Mouse (Mus musculus) left cerebral cortex, postnatal 25 days (tissue): ENCODE measurements around the gene Kcnh1. TPM values are rescaled to one million over a fixed set of nuclear protein-coding genes. Genes with fewer than 3 reads are reported as not detected.

Experiments
- DNase-seq, 2 experiments: peaks; one replicate each; pipeline ENCODE4 v3.0.0; 2022; ENCODE audit warnings: low spot score in 2 of 2, mixed read lengths in 1 of 2
- intact Hi-C: fragments of 180-260 bp; cut with DNase I; formaldehyde crosslinking; loops from one replicate; pipeline ENCODE4 v1.15.1; 2025
- total RNA-seq, 2 experiments: library from RNA; stranded (reverse); gene quantifications; 2 replicates each; pipeline ENCODE4 v1.2.3; 2021

The Kcnh1 gene
- total RNA-seq, 2 experiments from 2014 or later = 76.5 to 81.5 TPM

DNA sequence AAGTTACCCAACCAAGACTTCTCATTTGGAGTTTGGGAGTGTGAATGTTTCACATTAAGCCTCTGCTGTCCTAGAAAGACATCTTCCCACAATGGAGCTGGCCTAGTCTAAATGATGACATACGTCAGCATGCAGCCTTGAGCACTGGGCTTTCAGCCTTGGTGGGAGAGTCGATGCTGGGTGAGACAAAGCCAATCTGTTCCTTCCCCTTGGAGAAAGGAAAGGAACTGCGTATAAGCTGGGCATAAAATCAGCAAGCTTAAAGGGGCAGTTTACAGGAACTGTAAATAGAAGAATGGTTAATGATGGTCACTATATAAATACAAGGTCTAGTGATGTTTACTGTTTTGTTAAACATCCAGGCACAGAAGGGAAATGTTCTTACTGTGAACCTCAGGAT lies 294.5 kb downstream of the Kcnh1 start:
- peak in 1 of 2 experiments; percentile 81 for DNase-seq
- intact Hi-C loops = loop anchor here (1.0 to 10.0 kb wide), 3 partner anchors 64 to 290 kb away; partner anchors contain the start of gene Kcnh1

DNA sequence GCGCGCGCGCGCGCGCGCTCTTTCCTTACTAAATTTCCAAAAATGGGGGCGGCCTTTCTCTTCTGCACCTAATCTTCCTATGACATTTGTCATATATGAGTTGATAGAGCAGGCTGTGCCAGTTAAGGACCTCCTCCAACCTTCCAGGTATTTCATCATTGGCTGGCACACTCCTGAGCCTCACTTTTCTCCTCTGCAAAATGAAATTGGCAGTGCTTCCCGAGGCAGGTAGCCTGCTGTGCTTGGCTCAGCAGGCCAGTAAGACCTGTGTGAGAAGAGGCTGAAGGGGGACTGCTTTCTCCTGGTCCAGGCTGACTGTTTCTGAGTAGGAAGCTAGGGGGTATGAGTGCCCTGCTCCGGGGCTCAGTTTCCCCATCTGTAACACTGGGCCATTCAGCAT lies 297.0 kb downstream of the Kcnh1 start:
- DNase-seq = no peak
- intact Hi-C loops = loop anchor here (10.0 kb wide), 1 partner anchor 293 kb away; the partner anchor contains the start of gene Kcnh1

DNA sequence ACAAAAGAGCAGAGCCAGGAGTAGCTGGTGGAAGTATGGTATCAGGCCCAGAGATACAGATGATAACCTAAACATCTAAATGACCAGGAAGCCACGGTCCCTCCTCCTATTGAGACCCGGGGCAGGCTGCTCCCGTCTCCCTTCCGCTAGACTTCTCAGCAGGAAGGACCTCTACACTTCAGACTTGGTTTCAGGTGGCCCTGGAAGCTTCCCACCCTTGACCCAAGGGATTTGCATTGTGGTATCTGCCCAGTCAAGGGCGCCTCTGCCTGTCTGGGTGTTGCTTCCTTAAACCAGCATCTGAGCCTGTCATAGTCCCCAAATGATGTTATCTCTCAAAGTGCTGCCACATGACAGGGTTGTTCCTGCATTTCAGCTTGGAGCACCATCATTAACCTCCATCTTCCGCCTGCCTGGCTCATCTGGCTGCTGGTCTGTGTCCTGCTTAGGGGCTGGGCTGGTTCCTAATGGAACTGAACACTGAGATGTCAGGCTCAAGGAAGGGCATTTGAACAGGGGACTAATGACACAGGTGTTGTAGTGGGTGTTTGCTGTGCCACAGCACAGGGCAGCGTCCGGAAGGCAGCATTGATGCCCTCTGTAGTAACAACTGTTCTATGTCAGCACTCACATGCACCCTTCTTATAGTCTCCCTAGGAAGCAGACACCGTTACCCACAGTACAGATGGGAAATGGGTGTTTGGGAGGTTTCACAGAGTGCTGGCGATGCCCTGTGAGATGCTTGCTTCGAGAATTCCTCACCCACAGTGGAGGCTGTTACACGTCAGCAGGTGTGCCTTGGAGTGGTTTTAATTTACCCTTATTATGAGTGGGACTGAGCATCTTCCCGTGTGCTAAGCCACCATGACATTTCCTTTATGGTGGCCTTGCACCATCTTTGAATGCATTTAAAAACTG lies 299.6 kb downstream of the Kcnh1 start:
- intact Hi-C loops = loop anchor here (10.0 kb wide), 1 partner anchor 295 kb away; the partner anchor contains the start of gene Kcnh1
- DNase-seq = peak in 1 of 2 experiments; percentile 65

DNA sequence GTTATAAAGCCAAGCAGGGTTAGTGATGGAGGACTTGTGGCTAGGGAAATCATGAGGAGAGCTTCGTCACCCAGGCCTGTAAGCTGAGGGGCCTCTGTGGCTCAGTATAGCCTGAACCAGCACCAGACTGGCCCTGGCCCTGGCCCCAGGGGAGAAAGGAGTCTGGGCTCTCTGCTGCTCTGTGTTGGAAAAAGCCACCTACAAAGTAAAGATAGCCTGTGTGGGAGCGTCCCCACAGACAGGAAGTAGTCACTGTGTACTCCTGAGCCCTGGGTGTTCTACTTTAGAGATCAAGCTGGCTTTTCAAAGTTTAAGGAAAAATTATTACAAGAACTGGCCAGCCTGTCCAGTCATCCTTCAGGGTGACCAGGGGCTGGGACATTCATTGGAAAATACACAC lies 306.9 kb downstream of the Kcnh1 start:
- peak in 1 of 2 experiments; percentile 56 for DNase-seq
- intact Hi-C loops = no loop called here

DNA sequence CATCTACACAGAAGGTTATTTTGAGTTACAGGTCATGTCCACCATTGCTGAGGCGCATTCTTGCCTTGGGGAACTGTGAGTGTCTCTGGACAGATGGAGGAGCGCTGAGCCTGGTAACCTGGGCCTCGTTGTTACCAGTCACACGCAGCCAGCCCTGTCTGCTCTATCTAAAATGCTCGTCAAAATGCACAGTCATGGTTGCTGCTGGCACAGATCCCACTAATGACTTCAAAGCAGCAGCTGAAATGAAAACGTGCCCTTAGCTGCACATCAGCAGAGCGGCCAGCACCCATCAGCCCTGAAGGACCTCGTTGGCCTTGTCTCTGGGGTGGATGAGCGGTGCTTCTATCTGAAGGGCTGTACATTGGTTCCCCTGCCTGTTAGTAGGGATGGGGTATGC lies 311.4 kb downstream of the Kcnh1 start:
- intact Hi-C loops = no loop called here
- DNase-seq = peak in 1 of 2 experiments; percentile 45

DNA sequence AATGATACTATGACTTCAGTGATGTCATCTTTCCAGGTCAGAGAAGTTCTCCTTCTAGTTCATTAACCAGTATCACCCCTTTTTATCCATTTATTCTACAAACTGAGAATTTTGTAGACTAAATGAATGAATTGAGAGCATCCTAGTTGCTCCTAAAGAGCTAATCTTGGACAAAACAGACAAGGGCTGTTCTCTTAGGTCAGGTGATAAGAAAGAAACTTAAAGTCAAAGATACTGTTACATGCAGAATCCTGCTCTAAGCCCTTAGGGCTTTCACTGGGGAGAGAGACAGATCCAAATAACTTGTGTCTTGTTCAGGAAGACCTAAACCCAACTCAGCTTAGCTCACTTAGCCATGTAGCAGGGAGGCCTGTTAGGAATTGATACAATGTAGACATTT lies 312.3 kb downstream of the Kcnh1 start:
- intact Hi-C loops = no loop called here

DNA sequence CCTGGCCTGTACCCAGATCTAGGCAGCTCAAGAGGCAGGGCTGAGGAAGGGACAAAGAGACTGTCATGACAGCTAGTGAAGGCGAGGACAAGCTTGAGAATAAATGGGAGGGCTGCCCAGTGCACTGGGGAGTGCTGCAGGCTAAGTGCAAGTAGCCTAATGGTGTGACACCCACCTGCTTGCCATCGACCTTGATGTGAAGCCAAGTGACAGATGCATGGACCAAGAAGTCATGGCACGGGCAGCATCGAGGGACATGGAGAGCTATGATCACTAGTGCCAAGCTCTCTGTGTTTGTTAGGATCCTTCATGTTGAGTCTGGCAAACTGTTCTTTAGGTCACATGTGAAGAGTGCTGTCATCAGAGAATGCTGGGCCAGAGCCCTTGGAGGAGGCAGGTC lies 313.1 kb downstream of the Kcnh1 start:
- no peak for DNase-seq
- intact Hi-C loops = no loop called here

More for the DNA sequence above, 312.3 kb downstream of the Kcnh1 start:
- no peak for DNase-seq

DNA sequence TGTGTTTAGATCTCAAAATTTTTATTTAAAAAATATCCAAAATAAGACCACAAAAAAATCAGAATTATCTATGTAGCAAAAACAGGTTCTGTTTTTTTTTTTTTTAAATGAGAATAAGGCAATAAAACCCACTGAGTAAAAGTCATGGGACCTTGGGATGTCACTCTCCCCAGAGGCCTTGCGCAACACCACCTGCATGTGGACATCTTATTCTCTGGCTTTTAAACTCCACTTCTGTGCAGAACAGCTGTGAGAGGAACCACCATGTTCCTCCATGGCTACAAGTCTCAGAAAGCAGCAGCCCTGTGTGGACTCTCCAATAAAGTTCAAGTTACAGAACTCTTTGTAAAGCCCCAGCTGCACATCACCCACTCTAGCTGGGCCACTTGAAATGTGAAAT lies 322.2 kb downstream of the Kcnh1 start:
- intact Hi-C loops = no loop called here
- DNase-seq = no peak

DNA sequence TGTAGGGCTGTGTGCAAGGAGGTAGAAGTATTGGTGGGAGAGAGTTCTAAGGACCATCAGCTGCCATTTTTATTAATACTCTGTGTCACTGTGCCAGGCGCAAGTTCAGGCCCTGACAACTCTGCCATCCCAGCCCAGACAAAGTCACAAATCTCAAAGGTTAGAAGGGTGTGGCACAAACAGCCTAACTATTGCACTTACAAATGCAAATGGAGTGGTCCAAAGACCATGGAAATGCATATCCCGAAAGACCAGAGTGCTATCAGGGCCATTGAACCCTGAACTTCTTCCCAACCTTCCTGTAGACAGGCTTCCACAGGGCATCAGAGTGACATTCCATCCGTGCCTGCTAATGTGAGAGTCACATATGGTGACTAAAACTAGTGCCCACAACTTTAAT lies 324.8 kb downstream of the Kcnh1 start:
- DNase-seq = no peak
- intact Hi-C loops = no loop called here

DNA sequence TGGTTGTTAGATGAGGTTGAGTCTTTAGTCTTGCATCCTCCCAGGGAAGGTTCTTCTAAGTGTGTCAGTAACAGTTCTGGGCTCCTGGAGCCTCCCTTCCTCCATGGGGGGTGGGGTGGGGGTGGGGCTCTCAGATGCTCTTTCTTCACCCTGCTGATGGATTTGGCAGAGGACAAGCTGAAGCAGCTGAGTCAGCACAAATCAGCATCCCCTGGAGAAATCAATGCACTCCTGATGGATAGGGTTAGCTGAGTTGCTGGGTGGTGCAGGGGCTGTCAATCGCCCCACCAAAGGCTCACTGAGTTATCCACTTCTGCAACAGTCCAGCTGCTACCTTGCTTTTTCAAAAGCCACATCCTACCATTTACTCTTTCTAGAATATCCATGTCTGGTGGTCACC lies 329.1 kb downstream of the Kcnh1 start:
- intact Hi-C loops = no loop called here
- no peak for DNase-seq

DNA sequence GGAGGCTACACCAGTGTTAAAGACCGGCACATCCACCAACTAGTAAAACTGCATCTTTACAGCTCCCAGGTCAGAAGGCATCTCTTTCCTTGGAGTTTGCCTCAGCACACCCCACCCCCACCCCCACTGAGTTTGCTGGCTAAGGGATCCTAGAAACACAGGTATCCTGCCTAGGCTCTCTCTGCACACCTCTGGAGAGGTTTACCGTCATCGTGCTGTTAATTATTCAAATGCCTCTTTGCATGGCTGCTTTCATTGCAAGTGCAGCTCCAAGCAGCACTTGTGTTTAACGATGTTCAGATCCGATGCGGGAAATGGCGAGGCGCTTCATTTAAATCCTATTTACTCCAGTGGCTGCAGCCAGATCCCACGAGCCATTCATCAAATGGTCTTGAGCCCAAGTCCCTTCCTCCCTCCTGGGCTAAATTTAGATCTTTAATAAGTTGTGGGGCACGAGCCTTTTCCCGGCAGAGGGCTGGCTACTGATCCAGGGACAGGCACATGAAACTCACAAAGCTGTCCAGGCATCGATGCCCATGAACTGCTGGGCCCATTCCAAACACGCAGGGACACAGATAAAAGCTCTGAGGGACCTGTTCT lies 330.4 kb downstream of the Kcnh1 start:
- intact Hi-C loops = no loop called here
- no peak for DNase-seq

DNA sequence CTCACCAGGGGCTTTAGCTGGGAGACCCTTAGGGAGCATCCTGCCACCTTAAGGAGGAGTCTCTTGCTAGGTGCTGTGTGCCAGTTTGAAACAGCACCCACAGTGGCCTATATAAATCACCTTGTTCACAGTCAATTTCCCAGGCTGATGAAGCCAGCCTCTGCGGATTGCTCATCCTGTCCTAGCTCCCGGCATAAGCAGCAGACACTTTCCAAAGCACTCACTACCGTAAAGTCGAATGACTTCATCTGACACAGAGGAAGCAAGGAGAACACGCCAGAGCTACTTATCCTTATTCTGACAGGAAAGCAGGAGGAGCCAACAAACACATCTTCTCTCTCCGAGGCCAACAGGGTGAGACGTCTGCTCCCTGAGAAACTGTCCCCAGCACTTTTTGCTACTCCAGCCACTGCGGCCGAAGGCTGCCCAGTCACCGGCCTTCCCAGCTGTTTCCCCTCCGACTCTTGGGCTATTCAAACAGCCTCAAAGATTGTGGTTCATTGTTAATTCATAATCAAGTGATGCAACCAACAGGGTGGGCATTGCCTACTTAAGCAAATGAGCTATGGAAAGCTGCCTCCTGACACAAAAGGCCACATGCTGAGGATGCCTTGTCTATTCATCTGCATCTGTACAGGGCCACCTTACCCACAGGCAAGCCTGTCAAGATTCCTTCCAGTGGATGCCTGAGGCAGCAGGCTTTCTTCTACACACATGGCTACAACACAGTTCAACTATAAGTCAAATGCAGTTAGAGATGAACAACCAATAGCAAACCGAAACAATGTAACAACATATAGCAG lies 332.0 kb downstream of the Kcnh1 start:
- peak in 1 of 2 experiments; percentile 52 for DNase-seq
- intact Hi-C loops = no loop called here

DNA sequence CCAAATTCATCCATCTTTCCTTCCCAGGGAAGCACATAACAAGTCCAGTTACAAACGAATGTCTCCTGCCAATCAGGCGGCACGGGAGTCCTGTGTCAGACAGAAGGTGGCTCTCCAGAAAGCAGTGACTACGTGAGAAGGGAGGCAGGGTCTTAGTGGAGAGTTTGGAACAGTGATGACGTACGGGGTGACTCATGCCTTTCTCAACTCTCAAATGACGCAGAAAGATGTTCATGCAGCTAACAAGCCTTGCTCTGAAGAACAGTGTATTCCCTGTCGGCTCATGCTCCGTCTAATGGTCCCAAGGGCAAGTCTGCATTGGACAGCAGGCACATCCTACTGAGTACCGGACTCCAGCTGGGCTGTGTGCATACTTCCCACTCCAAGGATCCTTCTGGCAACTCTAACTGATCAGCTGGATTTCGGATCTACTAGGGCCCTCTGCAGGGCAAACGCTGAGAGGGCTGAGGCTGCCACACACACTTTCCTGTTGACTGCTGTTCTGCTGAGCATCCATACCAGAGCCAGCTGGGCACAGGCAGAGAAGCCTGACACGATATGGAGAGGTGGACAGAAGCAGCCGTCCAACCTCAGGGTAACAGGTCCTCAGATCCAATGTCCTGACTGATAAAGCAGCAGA lies 335.3 kb downstream of the Kcnh1 start:
- intact Hi-C loops = no loop called here
- peak in 1 of 2 experiments; percentile 65 for DNase-seq

DNA sequence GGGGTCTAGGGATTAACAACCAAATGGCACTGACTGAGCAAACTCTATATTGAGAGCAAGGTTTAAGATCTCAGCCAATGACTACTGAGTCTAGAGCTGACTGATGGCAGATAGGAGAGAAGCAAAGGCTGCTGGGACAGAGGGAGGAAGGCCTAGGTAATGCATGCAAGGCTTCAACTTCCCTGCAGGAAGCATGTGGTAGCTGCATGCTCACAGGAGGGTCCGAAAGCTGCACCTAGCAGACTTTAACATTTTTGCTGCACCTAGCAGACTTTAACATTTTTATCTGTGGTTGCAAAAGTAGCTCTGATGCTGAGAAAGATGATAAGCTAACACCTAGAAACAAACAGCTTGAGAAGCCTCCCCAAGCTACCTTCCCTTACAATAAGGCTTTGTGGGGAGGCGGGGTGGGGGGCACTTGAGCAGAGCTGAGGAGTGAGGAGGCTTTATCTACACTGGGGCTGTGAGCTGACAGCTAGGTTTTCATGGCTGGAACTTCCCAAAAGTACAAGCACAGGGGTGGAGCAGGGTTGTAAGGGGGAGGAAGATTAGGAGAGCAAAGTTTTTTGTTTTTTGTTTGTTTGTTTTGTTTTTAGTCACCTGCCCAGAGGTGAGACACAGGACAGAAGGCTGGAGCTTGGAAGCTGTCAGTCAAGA lies 341.0 kb downstream of the Kcnh1 start:
- intact Hi-C loops = no loop called here
- no peak for DNase-seq

DNA sequence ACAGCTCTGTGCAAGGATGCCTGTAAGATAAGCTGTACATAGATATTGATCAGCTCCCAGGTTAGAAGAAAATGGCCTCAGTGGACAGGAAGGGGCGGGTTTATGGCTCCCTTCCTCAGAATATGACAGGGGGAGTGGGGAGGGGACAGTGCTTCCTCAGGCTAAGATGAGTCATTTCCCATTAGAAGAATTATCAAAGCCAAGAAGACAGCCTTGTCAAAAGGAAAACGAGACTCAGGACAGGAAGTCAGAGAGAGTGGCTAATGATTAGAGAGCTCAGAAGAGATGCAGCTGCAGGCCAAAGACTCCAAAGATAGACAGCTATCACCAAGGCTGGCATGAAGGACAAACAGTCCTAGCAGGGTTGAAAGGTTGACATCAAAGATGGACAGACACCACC lies 341.6 kb downstream of the Kcnh1 start:
- intact Hi-C loops = no loop called here
- DNase-seq = no peak

DNA sequence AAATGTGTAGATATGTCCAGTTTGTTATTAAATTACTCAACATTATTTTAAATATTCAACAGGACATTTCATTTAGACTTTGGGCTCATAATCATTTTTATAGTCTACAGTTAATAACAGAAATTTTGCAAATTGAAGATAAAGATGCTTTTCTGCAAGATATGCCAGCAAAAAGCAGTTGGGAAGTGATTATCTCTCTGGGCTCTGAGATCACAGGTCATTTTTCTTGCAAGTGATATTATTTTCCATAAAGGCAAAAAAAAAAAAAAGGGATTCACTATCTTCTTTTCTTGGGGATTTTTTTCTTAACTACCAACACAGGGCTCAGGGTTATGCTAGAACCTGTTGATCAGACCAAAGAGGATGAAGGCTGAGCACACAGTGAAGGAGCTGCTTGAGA lies 342.4 kb downstream of the Kcnh1 start:
- no peak for DNase-seq
- intact Hi-C loops = no loop called here

DNA sequence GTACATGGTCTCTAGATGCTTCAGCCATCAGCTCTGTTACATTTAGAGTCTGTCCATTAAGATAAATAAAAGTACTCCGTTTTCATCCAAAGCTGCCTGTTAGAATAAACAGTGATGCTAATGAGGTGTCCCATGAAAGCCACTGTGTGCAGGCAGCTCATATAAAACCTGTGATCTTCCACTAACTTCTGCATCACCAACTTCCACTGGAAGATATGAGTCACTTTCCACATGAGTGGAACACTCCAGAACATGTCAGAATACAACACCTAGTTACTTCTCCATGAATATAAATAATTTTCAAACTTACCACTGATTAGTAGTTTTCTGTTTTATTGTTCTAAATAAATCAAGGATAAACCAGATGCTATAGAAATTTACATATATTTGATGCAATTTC lies 345.9 kb downstream of the Kcnh1 start:
- intact Hi-C loops = no loop called here
- no peak for DNase-seq

DNA sequence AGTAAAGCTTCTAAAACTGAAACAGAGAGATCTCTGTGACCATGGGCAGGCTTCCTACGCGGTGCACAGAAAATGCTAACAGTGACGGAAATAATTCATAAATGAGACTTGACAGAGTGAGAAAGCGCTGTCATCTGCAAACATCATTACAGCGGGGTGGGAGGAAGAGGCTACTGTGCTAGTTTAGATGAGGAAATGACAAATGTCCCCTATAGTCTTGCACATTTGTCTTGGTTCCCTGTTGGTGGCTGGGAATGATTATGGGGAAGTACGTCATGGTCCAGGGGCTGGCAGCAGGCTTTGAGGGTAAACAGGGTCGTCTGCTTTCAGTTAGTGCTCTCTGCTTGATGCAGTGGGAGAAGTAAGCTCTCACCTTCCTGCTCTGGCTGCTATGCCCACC lies 346.6 kb downstream of the Kcnh1 start:
- no peak for DNase-seq
- intact Hi-C loops = no loop called here

DNA sequence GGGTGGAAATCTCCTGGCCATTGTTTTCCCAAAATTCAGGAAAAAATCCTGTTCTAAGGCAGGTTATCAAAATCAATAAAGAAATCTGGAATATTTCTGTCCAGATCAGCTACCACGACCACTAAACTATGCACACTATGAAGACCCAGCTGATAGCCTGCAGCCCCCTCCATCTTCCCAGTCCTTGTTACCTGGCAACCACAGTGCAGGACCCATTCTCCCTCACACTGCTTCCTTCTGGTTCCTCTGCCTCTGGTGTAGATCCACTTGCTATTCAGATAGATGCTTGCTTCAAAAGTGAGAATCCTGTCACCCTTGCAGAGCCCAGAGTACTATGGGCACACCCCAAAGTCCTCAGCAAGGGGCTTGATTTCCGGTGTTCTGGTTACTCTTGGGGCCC lies 351.5 kb downstream of the Kcnh1 start:
- intact Hi-C loops = no loop called here
- DNase-seq = no peak
